Mouse (Mus musculus) kidney, postnatal 0 days (tissue): Measurements from ENCODE around the gene Arhgap24. TPM values are rescaled to one million over a fixed set of nuclear protein-coding genes. Genes with fewer than 3 reads are reported as not detected.
A peak's percentile ranks its signal among the peaks of the same experiment; 100 is the strongest.

ENCODE experiments used
- ATAC-seq: fragments of 200-750 bp; cut with Nextera tagmentation; replicated peaks from 2 replicates; pipeline ENCODE4 v1.8.0; 2017; ENCODE audit warnings: low read depth, moderate number of reproducible peaks, moderate TSS enrichment, moderate library complexity; ENCODE audit not compliant: low FRiP score
- DNase-seq: peaks from one replicate; pipeline ENCODE4 v3.0.0-alpha.2; 2016; ENCODE audit warnings: low spot score
- H3K27ac ChIP-seq: fragments of 300-500 bp; sonication (generic); 2 replicates; pipeline ENCODE4 v1.5.1; 2014; ENCODE audit warnings: mild to moderate bottlenecking
- H3K27me3 ChIP-seq: fragments of 300-500 bp; sonication (generic); 2 replicates; pipeline ENCODE4 v1.6.1; 2014; ENCODE audit warnings: low read length, mixed read lengths; ENCODE audit not compliant: insufficient read depth
- H3K36me3 ChIP-seq: fragments of 300-500 bp; sonication (generic); 2 replicates; pipeline ENCODE4 v1.6.1; 2014; ENCODE audit warnings: low read length, mixed read lengths; ENCODE audit not compliant: insufficient read depth
- H3K4me1 ChIP-seq: fragments of 300-500 bp; sonication (generic); replicated peaks from 2 replicates; pipeline ENCODE4 v1.6.1; 2014; ENCODE audit warnings: antibody characterized with exemption, low read length, mixed read lengths; ENCODE audit not compliant: insufficient read depth
- H3K4me2 ChIP-seq: fragments of 300-500 bp; sonication (generic); 2 replicates; pipeline ENCODE4 v1.6.1; 2014; ENCODE audit warnings: mild to moderate bottlenecking, low read length, moderate library complexity, mixed read lengths
- H3K4me3 ChIP-seq: fragments of 300-500 bp; sonication (generic); replicated peaks from 2 replicates; pipeline ENCODE4 v1.5.1; 2014; ENCODE audit warnings: low read depth, low read length
- H3K9ac ChIP-seq: fragments of 300-500 bp; sonication (generic); 2 replicates; pipeline ENCODE4 v1.6.1; 2014; ENCODE audit warnings: low read depth, low read length
- H3K9me3 ChIP-seq: fragments of 300-500 bp; sonication (generic); replicated peaks from 2 replicates; pipeline ENCODE4 v1.6.1; 2016; ENCODE audit warnings: low read length, inconsistent platforms, mixed read lengths
- CTCF ChIP-seq: IDR thresholded peaks from 2 replicates; pipeline ENCODE4 v1.5.1; 2016; ENCODE audit warnings: antibody characterized with exemption, low read depth, mild to moderate bottlenecking, moderate library complexity
- WGBS: fragments of 180-500 bp; shearing (Covaris S2); extraction: QIAGEN DNeasy Blood & Tissue Kit; methylation state at CpG from one replicate; pipeline ENCODE4 v1.1.7; 2014; 5-methylcytosine and 5-hydroxymethylcytosine counted together
- polyA plus RNA-seq: library from polyadenylated mRNA; unstranded; fragments of >200 nt; fragmentation: Nextera tagmentation; extraction: Ambion mirVana; gene quantifications from 2 replicates; pipeline ENCODE4 v1.2.1, GENCODE M21; 2015

Arhgap24 gene
- polyA plus RNA-seq, 1 experiment from 2014 or later, result 99.9 TPM

DNA sequence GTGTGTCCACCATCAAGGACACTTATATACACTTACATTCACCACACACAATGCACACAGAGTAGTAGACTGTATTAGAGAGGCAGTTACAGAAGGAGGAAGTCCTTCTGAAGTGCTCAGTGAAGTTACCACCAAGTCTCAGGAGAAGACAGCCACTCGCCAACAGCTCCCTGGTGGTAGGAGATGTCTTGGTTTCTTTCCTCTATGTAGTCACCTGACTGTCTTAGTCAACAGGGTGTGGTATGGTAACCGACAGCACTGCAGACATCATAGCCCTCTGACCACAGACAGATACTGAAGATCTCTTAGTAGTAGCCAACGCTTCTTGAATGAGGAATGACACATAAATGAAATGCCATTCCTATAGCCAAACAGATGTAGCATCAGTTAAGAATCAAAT, 212.7 kb downstream of the Arhgap24 start:
- Histone ChIP-seq H3K36me3 (no peaks in the 10 kb centered on the region), H3K9ac (no peak overlapping the region), H3K4me2 (no peak overlapping the region), H3K9me3 (no peaks in the 10 kb centered on the region), H3K4me1 (peaks cover 9% of the 10 kb centered on the region; the same call in 1 of the 2 replicates), H3K4me3 (no peak overlapping the region), H3K27me3 (no peaks in the 10 kb centered on the region), H3K27ac (no peak overlapping the region)
- no peak for TF ChIP-seq CTCF
- DNase-seq, result no peak
- 89% methylated on average over 3 of the region's 3 CpGs for WGBS
- ATAC-seq, result no peak

GRCm38 (mm10) chr5:102697784-102698183, 216.6 kb downstream of the Arhgap24 start:
- H3K4me1 ChIP-seq, result peaks cover 9% of the 10 kb centered on the region; the same call in 1 of the 2 replicates
- H3K4me2 ChIP-seq, result no peak overlapping the region
- no peaks in the 10 kb centered on the region for H3K36me3 ChIP-seq
- 37% methylated on average over 1 of the region's 1 CpGs for WGBS
- no peak overlapping the region for H3K4me3 ChIP-seq
- peak; percentile 46 for DNase-seq
- H3K9me3 ChIP-seq, result no peaks in the 10 kb centered on the region
- 0 out of 2 replicates have a peak overlapping the region, but pooled peaks have one; percentile 28 for H3K27ac ChIP-seq
- H3K27me3 ChIP-seq, result no peaks in the 10 kb centered on the region
- TF ChIP-seq CTCF, result no peak
- peak; percentile 88 for ATAC-seq
- H3K9ac ChIP-seq, result no peak overlapping the region

DNA sequence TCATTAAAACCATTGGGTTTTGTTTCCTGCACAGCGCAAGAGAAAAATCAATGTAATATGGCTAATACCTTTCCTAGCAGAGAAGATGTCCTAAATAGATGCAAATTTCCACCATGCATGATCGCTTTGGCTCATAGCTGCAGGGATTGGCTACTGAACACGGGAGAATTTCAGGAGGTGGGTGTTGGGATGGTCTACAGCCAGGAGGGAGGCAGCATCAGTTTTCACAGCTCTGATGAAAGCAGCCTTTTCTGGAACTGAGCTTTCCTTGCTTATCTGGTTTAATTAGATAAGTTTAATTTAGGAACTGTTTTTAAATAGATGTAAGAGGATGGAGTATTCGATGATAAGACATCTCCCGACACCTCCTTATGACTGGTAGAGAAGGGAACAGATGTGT, 217.2 kb downstream of the Arhgap24 start:
- Histone ChIP-seq H3K9ac (no peak overlapping the region), H3K27ac (0 out of 2 replicates have a peak overlapping the region, but pooled peaks have one; percentile 28), H3K4me3 (no peak overlapping the region), H3K27me3 (no peaks in the 10 kb centered on the region), H3K36me3 (no peaks in the 10 kb centered on the region), H3K4me1 (peaks cover 9% of the 10 kb centered on the region; the same call in 1 of the 2 replicates), H3K4me2 (no peak overlapping the region), H3K9me3 (no peaks in the 10 kb centered on the region)
- WGBS, result 75% methylated on average over 5 of the region's 5 CpGs
- no peak for TF ChIP-seq CTCF
- DNase-seq, result no peak
- no peak for ATAC-seq

GRCm38 (mm10) chr5:102698891-102699290, 217.7 kb downstream of the Arhgap24 start:
- no peak for TF ChIP-seq CTCF
- ATAC-seq, result no peak
- Histone ChIP-seq H3K4me2 (no peak overlapping the region), H3K27ac (no peak overlapping the region), H3K4me3 (no peak overlapping the region), H3K9ac (no peak overlapping the region), H3K4me1 (peaks cover 9% of the 10 kb centered on the region; the same call in 1 of the 2 replicates), H3K9me3 (no peaks in the 10 kb centered on the region), H3K27me3 (no peaks in the 10 kb centered on the region), H3K36me3 (no peaks in the 10 kb centered on the region)
- no peak for DNase-seq
- 68% methylated on average over 2 of the region's 2 CpGs for WGBS

GRCm38 (mm10) chr5:102702581-102702980, 221.4 kb downstream of the Arhgap24 start:
- DNase-seq, result no peak
- H3K4me1 ChIP-seq, result peaks cover 16% of the 10 kb centered on the region; the same call in 1 of the 2 replicates
- no peak overlapping the region for H3K27ac ChIP-seq
- H3K4me2 ChIP-seq, result no peak overlapping the region
- H3K27me3 ChIP-seq, result no peaks in the 10 kb centered on the region
- H3K9ac ChIP-seq, result no peak overlapping the region
- H3K36me3 ChIP-seq, result no peaks in the 10 kb centered on the region
- no peak for ATAC-seq
- no peak overlapping the region for H3K4me3 ChIP-seq
- no peaks in the 10 kb centered on the region for H3K9me3 ChIP-seq
- WGBS, result 60% methylated on average over 6 of the region's 6 CpGs
- no peak for TF ChIP-seq CTCF

GRCm38 (mm10) chr5:102703325-102704099, 222.3 kb downstream of the Arhgap24 start:
- H3K36me3 ChIP-seq, result no peaks in the 10 kb centered on the region
- H3K27ac ChIP-seq, result no peak overlapping the region
- no peak overlapping the region for H3K4me3 ChIP-seq
- 0 out of 2 replicates have a peak, but pooled peaks have one; percentile 43 for ATAC-seq
- H3K4me1 ChIP-seq, result peaks cover 8% of the 10 kb centered on the region; the same call in 1 of the 2 replicates
- no peaks in the 10 kb centered on the region for H3K9me3 ChIP-seq
- H3K27me3 ChIP-seq, result no peaks in the 10 kb centered on the region
- H3K9ac ChIP-seq, result no peak overlapping the region
- no peak overlapping the region for H3K4me2 ChIP-seq
- peak; percentile 88 for DNase-seq
- 52% methylated on average over 5 of the region's 5 CpGs for WGBS
- peak; percentile 81 for TF ChIP-seq CTCF
